Mouse (Mus musculus) lung, postnatal 10 days (tissue): Measurements from ENCODE around the gene A030005K14Rik.
A peak's percentile ranks its signal among the peaks of the same experiment; 100 is the strongest.

Experiments used
- DNase-seq: peaks from one replicate; pipeline ENCODE4 v3.0.0; 2021

A030005K14Rik gene

DNA sequence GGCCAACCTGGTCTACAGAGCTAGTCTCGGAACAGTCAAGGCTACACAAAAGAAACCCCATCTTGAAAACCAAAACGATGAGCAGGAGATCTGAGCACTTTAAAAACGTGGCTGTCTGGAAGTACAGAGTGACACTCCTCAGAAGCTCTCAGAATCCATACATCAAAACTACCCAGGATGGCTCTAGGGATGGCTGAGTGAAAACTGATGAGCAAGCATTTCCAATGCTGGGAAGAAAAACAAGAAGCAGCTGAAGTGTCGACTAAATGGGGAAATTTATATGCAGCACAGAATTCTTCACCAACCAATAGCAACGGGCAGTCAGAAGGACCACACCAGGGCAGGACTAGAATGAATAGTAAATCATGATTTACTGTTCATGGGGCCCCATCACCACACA lies 24.7 kb downstream of the A030005K14Rik start:
- no peak for DNase-seq

DNA sequence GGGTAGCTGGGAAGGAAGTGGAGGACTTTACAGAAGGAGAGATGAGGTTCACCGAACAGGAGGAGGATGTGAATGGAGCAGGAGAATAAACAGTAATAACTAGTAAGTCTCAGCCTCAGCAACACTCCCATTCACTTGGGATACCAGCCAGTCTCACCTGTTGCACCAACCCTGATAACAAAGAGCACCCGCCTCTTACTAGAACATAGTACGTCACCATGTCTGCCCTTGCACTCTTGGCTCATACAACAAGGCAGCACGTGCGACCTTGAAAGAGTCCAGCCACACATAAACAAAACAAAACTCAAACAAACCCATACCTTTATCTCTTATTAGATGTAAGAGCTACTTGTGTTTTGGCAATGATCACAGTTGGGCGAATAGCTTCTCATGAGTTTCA lies 26.7 kb downstream of the A030005K14Rik start:
- DNase-seq, result peak; percentile 14

DNA sequence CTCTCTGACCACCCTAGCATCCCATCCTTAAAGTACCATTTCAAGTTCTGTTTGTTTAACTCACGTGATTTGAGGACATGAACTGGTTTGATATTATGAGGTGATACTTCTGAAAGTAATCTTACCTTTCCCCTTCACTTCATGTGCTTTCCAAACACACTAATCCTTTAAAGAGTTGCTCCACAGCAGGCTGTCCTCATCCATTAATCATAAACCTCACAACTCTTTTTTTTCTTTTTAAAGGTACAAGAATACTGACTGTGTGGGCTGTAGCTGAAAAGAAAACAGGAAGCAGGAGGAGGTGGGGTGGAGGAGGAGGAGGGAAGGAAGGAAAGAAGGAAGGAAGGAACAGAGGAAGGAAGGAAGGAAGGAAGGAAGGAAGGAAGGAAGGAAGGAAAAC lies 27.2 kb downstream of the A030005K14Rik start:
- no peak for DNase-seq

DNA sequence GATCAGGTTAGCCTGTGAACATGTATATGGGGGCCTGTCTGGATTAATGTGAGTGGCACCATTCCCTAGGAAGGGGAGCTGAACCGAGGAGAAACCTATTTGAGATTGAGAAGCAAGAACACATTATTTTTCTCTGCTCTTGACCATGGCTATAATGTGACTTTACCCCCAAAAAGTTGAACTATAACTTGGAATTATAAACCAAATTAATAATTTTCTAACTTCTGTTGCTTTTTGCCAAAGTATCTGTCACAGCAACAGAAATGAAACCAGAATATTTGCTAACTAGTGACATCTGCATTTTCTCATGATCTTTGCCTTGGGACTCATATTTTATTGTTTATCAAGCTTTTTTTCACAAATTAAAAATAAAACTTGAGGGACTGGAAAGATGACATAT lies 42.6 kb downstream of the A030005K14Rik start:
- DNase-seq, result no peak

DNA sequence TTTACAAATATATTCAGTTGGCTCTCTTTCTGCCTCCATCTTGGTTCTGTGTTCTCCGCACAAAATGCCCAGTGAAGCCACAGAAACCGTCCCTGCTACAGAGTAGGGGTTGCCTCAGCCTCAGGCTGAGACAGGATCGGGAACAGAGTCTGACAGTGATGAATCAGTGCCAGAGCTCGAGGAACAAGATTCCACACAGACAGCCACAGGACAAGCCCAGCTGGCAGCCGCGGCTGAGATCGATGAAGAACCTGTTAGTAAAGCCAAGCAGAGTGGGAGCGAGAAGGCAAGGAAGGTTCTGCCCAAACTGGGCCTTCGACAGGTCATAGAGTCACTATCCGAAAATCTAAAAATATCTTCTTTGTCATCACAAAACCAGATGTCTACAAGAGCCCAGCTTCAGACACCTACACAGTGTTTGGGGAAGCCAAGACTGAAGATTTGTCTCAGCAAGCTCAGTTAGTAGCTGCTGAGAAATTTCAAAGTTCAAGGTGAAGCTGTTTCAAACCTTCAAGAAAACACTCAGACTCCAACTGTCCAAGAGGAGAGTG lies 43.8 kb downstream of the A030005K14Rik start:
- no peak for DNase-seq

DNA sequence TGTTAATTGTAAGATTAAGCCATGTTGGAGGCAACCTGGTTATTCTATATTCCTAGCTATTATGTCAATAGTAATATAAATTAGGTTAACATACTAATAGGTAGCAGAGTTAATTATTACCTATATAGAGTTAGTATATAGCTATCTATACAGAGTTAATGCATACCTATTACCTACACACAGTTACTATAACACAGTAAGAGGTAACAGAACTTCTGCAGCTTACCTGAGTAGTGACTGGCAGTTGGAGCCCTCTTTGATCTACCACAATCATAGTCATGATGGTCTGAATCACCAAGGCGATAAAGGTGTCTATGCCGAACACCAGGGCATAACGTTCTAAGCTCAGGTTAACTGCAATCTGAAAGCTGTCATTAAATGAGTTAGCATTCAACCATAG lies 44.7 kb downstream of the A030005K14Rik start:
- DNase-seq, result no peak
